Mouse (Mus musculus): ENCODE data around the gene Rad9b.

The Rad9b gene

DNA sequence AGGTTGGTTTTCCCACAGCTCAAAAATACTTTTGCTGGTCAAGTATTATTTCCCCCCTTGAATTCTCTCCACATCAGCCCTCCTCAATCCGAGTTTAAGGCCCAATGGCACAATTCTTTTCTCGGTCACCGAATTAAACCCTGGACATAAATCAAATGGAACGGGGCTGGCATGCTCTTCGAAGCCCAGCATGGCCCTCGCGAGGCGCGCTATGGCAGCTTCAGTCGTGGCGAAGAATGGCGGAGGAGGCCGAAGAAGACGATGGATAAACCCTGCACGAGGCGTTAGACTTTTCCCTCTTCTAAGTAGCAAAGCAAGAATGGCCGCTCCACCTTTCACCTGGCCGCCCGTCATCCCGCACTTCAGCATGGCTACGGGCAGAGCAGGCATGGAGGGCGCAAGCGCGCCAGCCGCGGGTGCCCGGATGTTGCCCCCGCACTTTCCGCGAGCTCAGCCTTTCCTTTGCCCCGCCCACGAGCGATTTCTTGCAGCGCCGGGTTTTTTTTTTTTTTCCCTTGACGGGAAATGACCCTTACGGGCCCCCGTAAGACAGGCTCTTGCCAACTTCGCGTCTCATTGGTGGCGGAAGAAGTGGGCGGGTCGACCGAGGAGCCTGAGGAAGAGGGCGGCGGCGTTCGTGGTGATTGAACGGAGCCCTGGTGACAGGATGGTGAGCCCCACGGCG, at the start of gene Rad9b, which contains the start of gene Vps29:
Gene Rad9b, minus strand, starts transcription at position 427 of the 685 bp plus-strand sequence.
Gene Vps29, plus strand, starts transcription at position 563 of the 685 bp plus-strand sequence.
- peak; percentile 98 for DNase-seq (ENCODE audit: low spot score)

DNA sequence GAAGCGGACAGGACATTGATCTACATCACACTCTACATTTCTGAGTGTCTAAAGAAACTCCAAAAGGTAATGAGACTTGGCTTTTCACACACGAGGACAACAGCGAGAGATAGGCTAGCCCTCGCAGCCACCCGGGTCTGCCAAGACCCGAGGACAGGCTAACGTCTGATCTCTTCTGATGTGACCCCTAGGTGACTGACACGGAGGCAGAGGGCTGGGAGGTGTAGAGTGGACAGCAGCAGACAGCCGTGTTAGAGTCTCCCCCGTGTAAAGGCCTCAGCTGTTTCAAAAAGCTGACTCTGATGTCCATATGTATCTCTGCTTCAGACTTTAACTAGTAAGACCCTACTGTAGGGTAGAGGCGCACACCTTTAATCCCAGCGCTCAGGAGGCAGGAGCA, 49.3 kb upstream of the Rad9b start:
- DNase-seq (ENCODE audit: low spot score), result no peak

DNA sequence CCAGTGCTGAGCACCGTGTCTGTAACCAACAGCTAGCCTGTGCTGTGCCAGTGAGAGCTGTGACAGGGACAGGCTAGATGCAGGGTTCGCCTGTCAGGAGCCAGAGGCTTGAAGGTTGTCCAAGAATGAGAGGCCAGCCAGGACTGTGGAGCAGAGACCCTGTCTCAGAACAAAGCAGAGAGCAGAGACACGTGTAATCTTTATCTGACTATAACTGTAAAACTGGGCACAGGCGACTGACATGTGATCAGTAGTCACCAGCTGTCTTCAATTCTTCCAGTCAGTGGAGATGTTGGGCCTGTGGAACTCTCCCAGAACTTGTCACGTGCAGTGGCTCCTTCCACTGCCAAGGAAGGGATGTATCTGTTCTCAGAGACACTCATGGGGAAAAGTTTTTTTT, 48.7 kb upstream of the Rad9b start:
- no peak for DNase-seq (ENCODE audit: low spot score)

DNA sequence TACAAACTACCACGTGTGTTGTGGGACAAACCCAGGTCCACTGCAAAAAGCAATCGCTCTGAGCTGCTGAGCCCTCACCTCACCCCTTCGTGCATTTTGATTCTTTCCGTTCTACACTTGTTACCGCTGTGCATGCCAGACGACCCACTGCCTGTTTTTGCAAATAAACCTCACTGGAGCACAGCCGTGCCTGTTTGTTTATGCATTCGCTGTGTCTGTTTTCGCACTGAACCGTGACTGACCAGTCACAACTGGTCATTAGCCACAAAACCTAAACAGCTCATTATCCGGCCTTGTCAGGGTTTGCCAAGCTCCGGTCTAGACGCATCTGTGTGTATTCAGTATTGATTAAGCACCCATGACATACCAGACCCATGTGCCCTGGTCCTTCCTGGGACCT, 48.1 kb upstream of the Rad9b start:
- no peak for DNase-seq (ENCODE audit: low spot score)

DNA sequence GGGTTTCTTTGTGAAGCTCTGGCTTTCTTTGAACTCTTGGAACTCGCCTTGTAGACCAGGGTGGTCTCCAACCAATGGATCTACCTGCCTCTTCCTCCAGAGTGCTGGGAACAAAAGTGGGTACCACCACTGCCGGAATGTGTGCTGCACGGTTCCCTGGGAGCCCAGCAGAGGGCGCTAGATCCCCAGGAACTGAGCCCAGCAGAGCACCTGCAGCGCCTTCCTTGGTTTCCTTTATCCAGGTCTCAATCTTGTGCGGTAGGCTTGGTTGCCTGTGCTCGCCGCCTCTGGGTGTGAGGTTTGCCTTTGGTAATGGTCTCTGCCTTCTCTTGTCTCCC, 47.2 kb upstream of the Rad9b start:
- DNase-seq (ENCODE audit: low spot score), result peak; percentile 52

DNA sequence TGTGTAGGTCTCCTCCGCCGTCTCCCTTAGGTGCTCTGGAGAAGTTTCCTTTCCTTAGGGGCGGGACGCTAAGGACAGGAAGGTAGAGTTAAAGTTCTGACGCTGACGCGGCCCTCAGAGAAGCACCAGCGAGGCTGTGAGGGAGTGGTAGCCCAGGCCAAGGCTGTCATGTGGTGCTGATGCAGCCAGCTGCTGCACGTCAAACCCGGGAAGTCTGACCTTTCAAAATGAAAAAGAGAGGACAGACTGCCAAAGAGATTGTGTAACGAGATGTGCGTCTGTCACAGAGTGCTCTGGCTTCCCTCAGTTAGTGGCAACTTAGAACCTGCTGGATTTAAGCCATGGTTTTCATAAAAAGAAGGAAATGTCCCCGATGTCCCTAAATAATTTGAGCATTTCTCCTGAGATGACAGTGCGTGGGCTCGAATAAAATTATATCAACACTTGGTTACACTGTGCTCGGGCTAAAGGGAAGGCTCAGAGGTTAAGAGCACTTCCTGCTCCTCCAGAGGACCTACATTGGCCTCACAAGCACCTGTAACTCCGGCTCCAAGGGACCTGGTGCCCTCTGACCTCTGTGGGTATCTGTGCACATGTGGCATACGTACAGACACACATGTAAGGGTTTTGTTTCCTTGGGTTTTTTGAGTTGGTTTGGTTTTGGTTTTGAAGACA, 46.7 kb upstream of the Rad9b start:
- no peak for DNase-seq (ENCODE audit: low spot score)

DNA sequence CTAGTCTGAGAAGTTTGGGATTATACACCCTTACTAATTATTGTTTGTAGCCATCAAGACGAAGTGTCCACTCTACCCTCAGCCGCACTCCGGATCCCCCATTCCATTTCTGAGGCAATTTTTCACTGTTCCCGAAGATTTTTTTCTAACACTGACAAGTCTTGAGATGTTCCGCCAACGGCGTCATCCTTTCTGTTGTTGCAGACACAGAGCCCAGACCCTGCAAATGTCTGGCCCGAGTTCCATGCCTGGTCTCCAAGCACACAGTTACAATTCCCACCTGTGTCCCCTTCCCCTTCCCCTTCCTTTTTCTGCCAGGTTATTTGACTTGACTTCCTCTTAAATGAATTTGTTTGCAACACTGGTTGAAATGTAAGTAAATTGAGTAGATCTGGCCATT, 45.8 kb upstream of the Rad9b start:
- no peak for DNase-seq (ENCODE audit: low spot score)

DNA sequence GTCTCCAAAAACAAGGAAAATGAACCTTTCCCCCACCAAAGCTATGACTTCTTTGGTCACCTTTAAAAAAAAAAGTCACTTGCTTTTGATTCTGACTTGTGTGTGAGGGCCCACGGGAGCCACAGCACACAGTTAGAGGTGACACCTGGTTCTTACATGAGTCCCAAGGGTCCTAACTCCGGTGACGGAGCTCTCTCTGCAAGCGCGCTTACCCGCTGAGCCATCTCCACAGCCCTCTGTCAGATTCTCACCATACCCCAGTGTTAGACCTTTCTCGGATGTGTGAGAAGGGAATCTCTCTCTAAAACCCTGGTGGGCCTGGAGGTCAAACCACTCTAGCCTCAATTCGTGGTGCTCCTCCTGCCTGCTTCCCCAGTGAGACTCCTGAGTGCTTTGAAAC, 43.5 kb upstream of the Rad9b start:
- DNase-seq (ENCODE audit: low spot score), result no peak

DNA sequence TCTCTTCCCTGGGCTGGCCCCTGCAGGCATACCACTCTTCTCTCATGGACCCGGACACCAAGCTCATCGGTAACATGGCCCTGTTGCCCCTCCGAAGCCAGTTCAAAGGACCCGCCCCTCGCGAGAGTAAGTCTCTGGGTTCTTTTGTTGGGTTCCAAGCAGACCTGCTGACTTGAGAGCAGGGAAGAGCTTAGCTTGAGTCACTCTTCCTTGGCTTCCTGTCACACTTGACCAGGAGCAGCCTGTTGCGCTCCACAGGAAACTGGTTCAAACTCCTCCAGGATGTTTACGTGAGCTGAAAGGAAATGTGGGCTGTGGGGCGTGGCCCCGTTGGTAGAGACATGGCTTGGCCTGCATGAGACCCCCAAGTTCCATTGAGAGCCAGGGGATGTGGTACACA, 42.8 kb upstream of the Rad9b start:
- DNase-seq (ENCODE audit: low spot score), result no peak

DNA sequence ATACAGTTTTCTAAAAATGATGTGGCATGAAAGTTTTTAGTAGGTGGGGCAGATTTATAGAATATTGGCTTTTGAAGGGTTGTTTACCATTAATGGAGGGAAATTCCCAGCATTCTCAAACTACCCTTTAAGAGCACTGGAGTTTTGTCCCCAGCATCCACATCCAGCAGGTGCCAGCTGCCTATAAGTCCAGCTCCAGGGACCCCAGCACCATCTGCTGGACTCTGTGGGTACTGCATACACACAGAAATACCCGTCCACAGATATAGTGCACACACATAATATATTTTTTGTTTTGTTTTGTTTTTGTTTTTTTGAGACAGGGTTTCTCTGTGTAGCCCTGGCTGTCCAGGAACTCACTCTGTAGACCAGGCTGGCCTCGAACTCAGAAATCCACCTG, 39.9 kb upstream of the Rad9b start:
- no peak for DNase-seq (ENCODE audit: low spot score)

DNA sequence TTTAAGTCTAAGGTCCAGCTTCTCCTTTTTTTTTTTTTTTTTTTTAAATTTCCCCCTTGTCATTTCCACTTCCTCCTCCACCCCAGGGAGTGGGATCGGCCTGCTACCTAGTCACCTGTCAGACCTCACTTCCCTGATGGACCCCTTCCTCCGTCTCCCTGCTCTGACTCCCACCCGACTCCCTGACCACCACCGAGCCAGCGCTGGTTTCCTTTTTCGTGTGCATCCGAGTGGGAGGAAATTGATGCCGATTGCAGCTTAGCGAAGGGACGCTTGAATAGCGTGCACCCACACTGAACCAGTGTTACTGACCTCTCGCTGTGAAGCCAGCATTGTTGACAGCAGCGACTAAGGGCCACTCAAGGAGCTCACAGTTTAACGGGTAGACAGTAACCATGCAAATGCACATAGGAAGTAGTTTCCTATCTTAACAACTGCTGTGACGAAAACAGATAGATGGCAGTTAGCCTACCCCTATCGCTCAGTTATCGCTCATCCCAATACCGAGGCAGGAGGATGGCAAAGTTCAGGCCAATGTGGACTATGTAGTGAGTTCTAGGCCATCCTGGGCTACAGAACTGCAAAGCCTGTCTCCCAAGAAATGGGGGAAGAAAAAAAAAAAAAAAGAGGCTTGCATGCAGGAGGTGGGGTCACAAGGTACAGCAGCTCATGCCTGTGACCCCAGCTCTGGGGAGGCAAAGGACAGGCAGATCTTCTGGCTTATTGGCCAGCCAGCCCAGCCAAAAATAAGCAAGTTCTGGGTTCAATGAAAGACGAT, 38.4 kb upstream of the Rad9b start:
- no peak for DNase-seq (ENCODE audit: low spot score)

DNA sequence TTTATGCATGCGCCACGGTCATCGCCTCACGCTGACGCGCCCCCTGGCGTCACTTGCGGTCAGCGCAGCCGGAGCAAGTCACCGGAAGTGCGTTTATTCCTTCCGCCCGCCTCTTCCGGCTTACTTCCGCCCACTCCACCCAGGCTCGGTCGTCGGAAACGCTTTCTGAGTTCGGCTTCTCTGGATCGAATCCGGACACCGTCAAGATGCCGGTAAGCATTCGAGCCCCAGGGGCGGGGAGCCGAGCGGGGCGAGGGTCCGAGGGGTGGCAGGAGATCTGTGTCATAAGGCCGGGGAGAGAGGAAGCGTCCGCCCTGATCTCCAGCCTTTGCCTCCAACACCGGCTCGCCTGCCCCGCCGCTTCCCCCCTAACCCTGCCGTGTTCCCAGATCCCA, 37.8 kb upstream of the Rad9b start, which contains the start of gene Arpc3:
Gene Arpc3, plus strand, starts transcription at position 93 of the 395 bp plus-strand sequence.
- peak; percentile 87 for DNase-seq (ENCODE audit: low spot score)

DNA sequence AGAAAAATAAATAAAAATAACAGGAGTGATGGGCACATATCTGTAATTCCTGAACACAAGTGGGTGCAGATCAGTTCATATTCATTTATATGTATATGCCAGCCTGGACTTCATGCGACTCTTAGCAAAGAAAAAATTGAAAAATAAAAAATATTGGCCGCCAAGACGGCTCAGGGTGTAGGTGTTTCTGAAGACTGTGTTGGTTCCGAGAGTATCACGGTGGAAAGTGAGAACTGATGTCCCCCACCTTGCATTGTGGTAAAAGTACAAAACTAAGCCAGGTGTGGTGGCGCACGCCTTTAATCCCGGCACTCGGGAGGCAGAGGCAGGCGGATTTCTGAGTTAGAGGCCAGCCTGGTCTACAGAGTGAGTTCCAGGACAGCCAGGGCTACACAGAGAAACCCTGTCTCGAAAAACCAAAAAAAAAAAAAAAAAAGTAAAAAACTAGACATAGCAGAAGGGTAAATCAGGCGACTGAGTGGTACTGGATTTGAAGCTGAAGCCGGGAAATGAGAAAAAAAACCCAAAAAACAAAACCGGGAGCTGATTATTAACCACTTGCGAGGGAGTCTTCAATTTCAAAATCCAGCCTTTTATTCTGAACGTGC, 37.2 kb upstream of the Rad9b start:
- DNase-seq (ENCODE audit: low spot score), result no peak

DNA sequence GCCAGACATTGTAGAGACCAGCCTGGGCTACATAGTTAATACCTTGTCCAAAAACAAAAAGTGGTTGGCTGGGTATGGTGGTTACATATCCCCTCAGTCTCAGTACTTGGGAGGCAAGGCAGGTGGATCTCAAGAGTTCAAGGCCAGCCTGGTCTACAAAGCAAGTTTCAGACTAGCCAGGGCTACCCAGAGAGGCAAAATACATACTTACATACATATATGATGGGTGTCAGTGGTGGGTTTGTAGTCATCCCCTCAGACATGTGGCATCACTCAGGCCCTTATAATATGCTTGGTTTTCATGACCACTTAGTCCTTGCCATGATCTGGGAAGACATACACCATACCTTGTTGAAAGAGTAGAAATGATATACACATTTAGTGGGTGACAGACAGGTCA, 36.6 kb upstream of the Rad9b start:
- no peak for DNase-seq (ENCODE audit: low spot score)

DNA sequence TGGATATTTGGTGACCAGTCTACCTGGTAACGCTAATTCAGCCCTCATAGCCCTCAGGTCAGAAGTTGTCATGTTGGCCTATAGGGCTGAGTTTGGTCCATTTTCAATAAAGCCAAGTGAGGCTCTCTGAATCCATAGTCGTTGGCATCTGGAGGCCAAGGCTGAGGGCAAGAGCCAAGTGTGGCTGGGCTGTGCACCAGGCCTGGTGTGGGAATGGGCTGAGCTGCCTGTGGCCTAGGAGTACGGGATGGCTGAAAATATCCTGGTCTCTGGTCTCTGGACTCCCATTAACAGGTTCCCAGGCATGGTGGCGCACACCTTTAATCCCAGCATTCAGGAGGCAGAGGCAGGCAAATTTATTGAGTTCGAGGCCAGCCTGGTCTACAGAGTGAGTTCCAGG, 36.0 kb upstream of the Rad9b start:
- DNase-seq (ENCODE audit: low spot score), result no peak

DNA sequence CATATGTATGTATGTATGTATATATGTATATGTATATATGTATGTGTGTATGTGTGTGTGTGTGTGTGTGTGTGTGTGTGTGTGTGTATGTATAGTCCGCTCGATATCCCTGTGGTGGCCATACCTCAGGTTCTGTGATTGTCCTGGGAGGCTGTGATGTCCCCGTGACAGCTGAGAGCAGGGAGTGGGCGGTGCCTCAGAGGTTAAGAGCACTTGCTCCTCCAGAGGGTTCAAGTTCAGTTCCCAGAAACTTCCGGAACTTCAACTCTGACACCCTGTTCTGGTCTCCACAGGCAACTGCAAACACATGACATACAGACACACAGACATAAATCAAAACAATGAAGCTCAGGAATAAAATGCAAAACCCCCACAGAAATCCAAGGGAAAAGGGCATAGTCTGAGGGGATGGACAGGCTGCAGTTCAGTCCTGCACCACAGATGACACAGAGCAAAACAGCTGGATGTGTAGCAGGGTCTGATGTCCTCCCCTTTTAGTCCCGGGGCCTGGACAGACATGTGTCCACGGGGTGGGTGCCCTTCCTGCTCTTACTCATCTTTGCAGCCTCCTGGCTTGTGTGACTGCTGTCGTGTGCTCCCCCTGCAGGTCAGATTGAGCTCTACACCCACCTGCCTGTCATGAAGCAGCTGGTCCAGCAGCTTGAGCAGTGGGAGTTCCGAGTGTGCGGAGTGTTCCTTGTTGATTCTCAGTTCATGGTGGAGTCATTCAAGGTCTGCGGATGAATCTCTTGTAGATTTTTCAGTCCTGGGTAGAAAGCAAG, 25.5 kb upstream of the Rad9b start:
- DNase-seq (ENCODE audit: low spot score), result peak; percentile 49

DNA sequence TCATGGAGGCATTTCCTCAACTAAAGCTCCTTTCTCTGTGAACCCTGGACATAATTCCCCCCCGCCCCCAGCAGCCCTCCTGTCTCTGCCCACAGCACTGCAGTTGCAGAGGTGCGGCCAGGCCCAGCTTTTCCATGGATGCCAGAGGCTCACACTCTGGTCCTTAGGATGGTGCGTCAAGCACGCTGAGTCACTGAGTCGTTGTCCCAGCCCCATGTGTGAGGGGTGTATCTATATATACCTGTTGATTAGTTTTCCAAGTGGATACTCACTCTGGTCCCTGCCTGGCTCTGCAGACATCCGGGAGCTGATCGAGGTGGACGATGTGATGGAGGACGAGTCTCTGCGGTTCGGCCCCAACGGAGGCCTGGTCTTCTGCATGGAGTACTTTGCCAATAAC, 24.1 kb upstream of the Rad9b start:
- DNase-seq (ENCODE audit: low spot score), result no peak

DNA sequence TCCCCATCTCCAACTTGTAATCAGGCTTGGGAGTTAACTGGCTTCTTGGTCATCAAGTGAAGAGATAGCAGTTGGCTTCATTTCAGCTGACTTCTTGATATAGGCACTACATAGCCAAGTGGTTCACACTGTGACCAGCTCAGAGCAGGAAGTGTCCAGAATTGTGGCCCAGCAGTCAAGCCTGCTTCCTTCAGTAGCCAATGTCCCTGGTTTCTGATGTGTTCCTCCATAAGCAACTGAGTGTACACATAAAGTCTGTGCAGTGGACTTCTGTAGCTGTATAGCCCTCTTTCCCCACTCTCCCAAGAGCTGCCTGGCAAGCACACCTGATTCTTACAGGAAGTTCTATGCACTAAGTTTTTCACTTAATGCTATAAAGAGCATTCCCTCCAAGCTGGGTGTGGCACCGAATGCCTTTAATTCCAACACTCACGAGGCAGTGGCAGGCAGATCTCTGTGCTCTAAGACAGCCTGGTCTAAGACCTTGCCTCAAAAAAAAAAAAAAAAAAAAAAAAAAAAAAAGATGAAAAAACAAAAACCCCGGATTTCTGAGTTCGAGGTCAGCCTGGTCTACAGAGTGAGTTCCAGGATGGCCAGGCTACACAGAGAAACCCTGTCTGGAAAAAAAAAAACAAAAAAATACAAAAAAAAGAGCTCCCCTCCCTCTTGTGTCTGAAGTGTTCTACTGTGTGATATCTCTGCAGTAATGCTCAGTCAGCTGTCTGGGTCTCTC, 23.2 kb upstream of the Rad9b start:
- no peak for DNase-seq (ENCODE audit: low spot score)

DNA sequence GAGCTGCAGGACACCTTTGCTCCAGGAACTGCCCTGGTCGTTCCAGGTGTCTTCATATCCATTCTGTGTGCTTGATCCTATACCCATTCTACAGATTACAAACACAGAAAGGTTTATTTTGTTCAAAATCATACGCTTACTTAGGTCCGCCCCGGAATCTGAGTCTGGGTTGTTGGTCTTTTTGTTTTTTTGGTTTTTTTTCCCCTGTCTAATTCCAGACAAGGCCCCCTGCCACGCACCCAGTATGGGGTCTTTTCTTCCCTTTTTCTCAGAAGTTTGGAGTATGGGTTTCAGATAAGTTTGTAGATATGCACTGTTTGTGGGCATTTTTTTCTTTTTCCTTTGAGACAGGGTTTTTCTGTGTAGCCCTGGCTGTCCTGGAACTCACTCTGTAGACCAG, 18.8 kb upstream of the Rad9b start:
- DNase-seq (ENCODE audit: low spot score), result no peak

DNA sequence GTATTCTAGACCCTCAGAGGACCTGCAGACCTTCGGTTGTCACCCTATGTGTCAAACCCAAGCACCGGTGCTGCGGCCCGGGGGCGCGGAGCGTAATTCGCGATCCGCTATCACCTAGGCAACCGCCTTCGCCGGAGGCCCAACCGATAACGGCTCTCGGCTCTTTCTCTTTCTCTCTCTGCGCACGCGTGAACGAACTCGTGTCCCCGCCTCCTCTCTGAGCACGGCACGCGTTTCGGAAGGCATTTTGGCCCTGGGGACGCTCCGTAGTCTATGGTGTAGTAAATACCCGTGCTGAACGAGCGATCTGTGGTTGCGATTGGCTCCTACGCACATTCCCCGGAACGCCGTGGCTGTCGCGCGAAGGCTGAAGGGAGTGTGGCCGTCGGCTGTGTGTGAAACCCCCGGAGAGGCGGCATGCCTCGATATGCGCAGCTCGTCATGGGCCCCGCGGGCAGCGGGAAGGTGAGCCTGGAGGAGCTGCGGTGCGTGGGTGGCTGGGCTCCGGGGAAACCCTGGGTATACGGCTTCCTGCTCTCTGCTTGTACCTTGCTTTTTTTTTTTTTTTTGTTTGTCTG, 18.2 kb upstream of the Rad9b start, which contains the start of gene Fam216a:
Gene Fam216a, minus strand, starts transcription at position 173 of the 578 bp plus-strand sequence.
- peak; percentile 99 for DNase-seq (ENCODE audit: low spot score)

Data from testis, postnatal 14 days (tissue).